Mouse (Mus musculus) lung, embryonic 16.5 days (tissue): ENCODE data around the gene Krtap9-3. TPM values are rescaled to one million over a fixed set of nuclear protein-coding genes. Genes with fewer than 3 reads are reported as not detected.

Experiments used
- ATAC-seq: fragments of 200-750 bp; cut with Nextera tagmentation; 2 replicates; pipeline ENCODE4 v1.8.0; 2017; ENCODE audit warnings: low read depth, mild to moderate bottlenecking, moderate library complexity
- H3K27ac ChIP-seq: fragments of 300-500 bp; sonication (generic); 2 replicates; pipeline ENCODE4 v1.5.1; 2014; ENCODE audit warnings: mild to moderate bottlenecking, control low read depth, low read length
- H3K27me3 ChIP-seq: fragments of 300-500 bp; sonication (generic); 2 replicates; pipeline ENCODE4 v1.6.1; 2014; ENCODE audit warnings: low read depth, low read length, mixed read lengths; ENCODE audit not compliant: control insufficient read depth, insufficient read depth
- H3K36me3 ChIP-seq: fragments of 300-500 bp; sonication (generic); 2 replicates; pipeline ENCODE4 v1.6.1; 2014; ENCODE audit warnings: low read length; ENCODE audit not compliant: control insufficient read depth, insufficient read depth
- H3K4me1 ChIP-seq: fragments of 300-500 bp; sonication (generic); replicated peaks from 2 replicates; pipeline ENCODE4 v1.6.1; 2014; ENCODE audit warnings: low read length, mixed read lengths; ENCODE audit not compliant: control insufficient read depth, insufficient read depth
- H3K4me2 ChIP-seq: fragments of 300-500 bp; sonication (generic); 2 replicates; pipeline ENCODE4 v1.6.1; 2014; ENCODE audit warnings: low read depth, low read length, control low read depth
- H3K4me3 ChIP-seq: fragments of 300-500 bp; sonication (generic); 2 replicates; pipeline ENCODE4 v1.5.1; 2014; ENCODE audit warnings: mild to moderate bottlenecking, low read length, control low read depth
- H3K9ac ChIP-seq: fragments of 300-500 bp; sonication (generic); 2 replicates; pipeline ENCODE4 v1.6.1; 2014; ENCODE audit warnings: low read length, control low read depth
- H3K9me3 ChIP-seq: fragments of 300-500 bp; sonication (generic); 2 replicates; pipeline ENCODE4 v1.6.1; 2016; ENCODE audit warnings: low read length; ENCODE audit not compliant: control insufficient read depth
- WGBS: fragments of 180-500 bp; shearing (Covaris S2); extraction: QIAGEN DNeasy Blood & Tissue Kit; methylation state at CpG from one replicate; pipeline ENCODE4 v1.1.7; 2014; 5-methylcytosine and 5-hydroxymethylcytosine counted together
- polyA plus RNA-seq: library from polyadenylated mRNA; unstranded; fragments of >200 nt; fragmentation: Nextera tagmentation; extraction: Ambion mirVana; gene quantifications from 2 replicates; pipeline ENCODE4 v1.2.1, GENCODE M21; 2015

Krtap9-3 gene
- polyA plus RNA-seq, 1 experiment from 2014 or later, result not detected

DNA sequence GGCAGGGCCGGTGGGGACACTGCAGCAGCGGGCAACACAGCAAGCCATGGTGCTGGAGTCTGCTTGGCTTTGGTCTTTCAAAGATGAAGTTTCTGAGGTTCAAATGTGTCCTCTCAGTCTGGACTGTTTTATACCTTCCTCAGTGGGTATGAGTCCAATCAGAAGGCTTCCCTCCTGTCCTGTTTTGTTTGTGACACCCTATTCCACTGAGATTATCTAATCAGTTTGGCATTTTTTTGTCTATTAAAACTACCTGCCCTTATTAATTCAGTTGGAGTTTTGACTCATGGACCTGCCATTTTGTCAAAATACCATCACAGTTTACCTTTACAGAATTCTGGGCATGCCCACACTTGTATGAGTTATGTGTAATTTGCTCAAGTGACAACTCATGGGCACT, 41.2 kb downstream of the Krtap9-3 start, which contains the start of gene Krtap3-2:
Krtap3-2 (minus strand) TSS at position 101 of the 400 bp plus-strand sequence.
- ATAC-seq, result no peak
- H3K4me1 ChIP-seq, result no peaks in the 10 kb centered on the region
- no peaks in the 10 kb centered on the region for H3K27me3 ChIP-seq
- WGBS, result 76% methylated on average over 2 of the region's 2 CpGs
- H3K36me3 ChIP-seq, result no peaks in the 10 kb centered on the region
- no peak within 1 kb of the TSS for H3K27ac ChIP-seq
- no peak within 1 kb of the TSS for H3K4me3 ChIP-seq
- H3K9me3 ChIP-seq, result no peaks in the 10 kb centered on the region
- no peak within 1 kb of the TSS for H3K9ac ChIP-seq
- no peak within 1 kb of the TSS for H3K4me2 ChIP-seq

DNA sequence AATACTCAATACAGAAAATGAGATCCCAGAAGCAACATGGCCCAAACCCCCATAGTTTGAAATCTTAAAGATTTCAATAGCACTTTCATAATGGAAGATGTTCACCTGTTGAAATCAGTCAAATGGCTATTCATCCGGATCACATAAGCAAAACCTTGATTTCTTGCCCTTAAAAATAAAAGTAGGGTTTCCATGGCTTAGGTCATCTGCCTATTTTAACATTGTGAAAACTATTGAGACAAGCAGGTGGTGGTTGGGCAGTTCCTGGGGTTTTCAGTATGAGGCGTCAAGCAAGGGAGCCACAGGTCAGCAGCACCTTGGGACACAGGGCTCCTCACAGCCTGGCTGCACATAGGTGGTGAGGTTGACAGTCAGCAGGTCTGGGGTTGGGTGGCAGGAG, 41.7 kb downstream of the Krtap9-3 start:
- Histone ChIP-seq H3K9ac (no peak overlapping the region), H3K9me3 (no peaks in the 10 kb centered on the region), H3K4me3 (no peak overlapping the region), H3K36me3 (no peaks in the 10 kb centered on the region), H3K27me3 (no peaks in the 10 kb centered on the region), H3K4me2 (no peak overlapping the region), H3K4me1 (no peaks in the 10 kb centered on the region), H3K27ac (no peak overlapping the region)
- ATAC-seq, result no peak
- WGBS, result 80% methylated on average over 2 of the region's 2 CpGs

DNA sequence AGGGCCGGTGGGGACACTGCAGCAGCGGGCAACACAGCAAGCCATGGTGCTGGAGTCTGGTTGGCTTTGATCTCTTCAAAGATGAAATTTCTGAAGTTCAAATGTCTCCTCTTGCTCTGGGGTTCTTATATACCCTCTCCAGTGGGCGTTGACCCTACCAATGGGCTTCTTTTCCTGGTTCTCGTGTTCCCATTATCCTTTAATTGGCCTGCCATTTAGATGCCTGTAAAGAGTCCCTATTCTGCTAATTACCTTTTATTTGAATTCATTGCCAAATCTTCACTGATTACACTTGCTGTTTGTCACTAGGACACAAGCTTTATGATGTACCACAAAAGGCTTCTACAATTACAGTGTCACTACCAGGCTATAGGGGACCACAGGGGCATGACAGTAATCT, 47.1 kb downstream of the Krtap9-3 start, which contains the start of gene Krtap3-3:
Krtap3-3 (minus strand) TSS at position 101 of the 400 bp plus-strand sequence.
- Histone ChIP-seq H3K9me3 (no peaks in the 10 kb centered on the region), H3K36me3 (no peaks in the 10 kb centered on the region), H3K4me1 (no peaks in the 10 kb centered on the region), H3K27ac (no peak within 1 kb of the TSS), H3K9ac (no peak within 1 kb of the TSS), H3K27me3 (no peaks in the 10 kb centered on the region), H3K4me2 (no peak within 1 kb of the TSS), H3K4me3 (no peak within 1 kb of the TSS)
- WGBS, result 68% methylated on average over 4 of the region's 4 CpGs
- ATAC-seq, result no peak

DNA sequence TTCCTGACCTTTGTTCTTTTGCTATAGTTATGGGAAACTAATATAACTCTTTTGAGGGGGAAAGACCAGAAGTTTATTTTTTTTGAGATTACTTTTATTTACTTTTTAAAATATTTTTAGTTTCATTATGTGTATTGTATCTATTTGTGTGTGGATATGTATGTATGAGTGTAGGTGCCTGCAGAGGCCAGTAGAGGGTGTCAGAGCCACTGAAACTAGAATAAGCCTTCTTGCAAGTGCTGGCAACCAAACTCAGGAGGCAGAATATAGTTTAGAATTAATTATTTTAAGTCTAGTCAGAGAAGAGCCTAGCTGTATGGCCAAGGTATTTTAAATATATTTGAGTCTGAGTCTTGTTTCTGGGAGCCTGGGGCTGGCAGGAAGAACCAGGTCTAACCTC, 50.0 kb downstream of the Krtap9-3 start:
- Histone ChIP-seq H3K4me3 (no peak overlapping the region), H3K4me1 (no peaks in the 10 kb centered on the region), H3K9ac (no peak overlapping the region), H3K27ac (no peak overlapping the region), H3K4me2 (no peak overlapping the region), H3K36me3 (no peaks in the 10 kb centered on the region), H3K27me3 (no peaks in the 10 kb centered on the region), H3K9me3 (no peaks in the 10 kb centered on the region)
- ATAC-seq, result no peak

Other genes starting within 250 kb of the Krtap9-3 start
- gene Krt27, start 247.0 kb downstream of the Krtap9-3 start, polyA plus RNA-seq, result not detected in 2 replicates
- gene Krt28, start 223.2 kb downstream of the Krtap9-3 start, polyA plus RNA-seq, result 0.13 and 0.21 TPM in 2 replicates
- 21.6 and 23.2 TPM in 2 replicates for gene Krt10, start 208.7 kb downstream of the Krtap9-3 start, polyA plus RNA-seq
- gene Krt12, start 175.8 kb downstream of the Krtap9-3 start, polyA plus RNA-seq, result not detected in 2 replicates
- gene Krt20, start 160.0 kb downstream of the Krtap9-3 start, polyA plus RNA-seq, result 0.30 and 0.96 TPM in 2 replicates
- 4.9 and 5.4 TPM in 2 replicates for gene Krt23, start 105.0 kb downstream of the Krtap9-3 start, polyA plus RNA-seq
- not detected in 2 replicates for gene Krt39, start 76.8 kb downstream of the Krtap9-3 start, polyA plus RNA-seq
- gene Krt40, start 54.9 kb downstream of the Krtap9-3 start, polyA plus RNA-seq, result not detected in 2 replicates
- not detected in 2 replicates for gene Krtap3-3, start 47.2 kb downstream of the Krtap9-3 start, polyA plus RNA-seq
- gene Krtap3-2, start 41.3 kb downstream of the Krtap9-3 start, polyA plus RNA-seq, result not detected in 2 replicates
- gene Gm11939, start 38.6 kb downstream of the Krtap9-3 start, polyA plus RNA-seq, result not detected in 2 replicates
- not detected in 2 replicates for gene Krtap3-1, start 31.5 kb downstream of the Krtap9-3 start, polyA plus RNA-seq
- not detected in 2 replicates for gene Krtap1-5, start 17.1 kb downstream of the Krtap9-3 start, polyA plus RNA-seq
- gene Krtap1-4, start 14.5 kb downstream of the Krtap9-3 start, polyA plus RNA-seq, result not detected in 2 replicates
- not detected in 2 replicates for gene Krtap1-3, start 6.8 kb downstream of the Krtap9-3 start, polyA plus RNA-seq
- not detected in 2 replicates for gene Gm11938, start 5.2 kb upstream of the Krtap9-3 start, polyA plus RNA-seq
- gene Gm11937, start 12.1 kb upstream of the Krtap9-3 start, polyA plus RNA-seq, result not detected in 2 replicates
- gene Krtap2-4, start 16.7 kb upstream of the Krtap9-3 start, polyA plus RNA-seq, result not detected in 2 replicates
- gene Gm11562, start 22.3 kb upstream of the Krtap9-3 start, polyA plus RNA-seq, result not detected in 2 replicates
- gene Krtap4-1, start 30.1 kb upstream of the Krtap9-3 start, polyA plus RNA-seq, result not detected in 2 replicates
- gene Krtap4-2, start 37.0 kb upstream of the Krtap9-3 start, polyA plus RNA-seq, result not detected in 2 replicates
- not detected in 2 replicates for gene Krtap4-7, start 46.0 kb upstream of the Krtap9-3 start, polyA plus RNA-seq
- gene Gm11555, start 52.1 kb upstream of the Krtap9-3 start, polyA plus RNA-seq, result not detected in 2 replicates
- gene Gm11563, start 60.9 kb upstream of the Krtap9-3 start, polyA plus RNA-seq, result not detected in 2 replicates
- not detected in 2 replicates for gene Krtap4-6, start 67.9 kb upstream of the Krtap9-3 start, polyA plus RNA-seq
- not detected in 2 replicates for gene Gm14190, start 92.6 kb upstream of the Krtap9-3 start, polyA plus RNA-seq
- gene Gm14180, start 136.2 kb upstream of the Krtap9-3 start, polyA plus RNA-seq, result not detected in 2 replicates
- gene Gm11595, start 174.8 kb upstream of the Krtap9-3 start, polyA plus RNA-seq, result not detected in 2 replicates
- not detected in 2 replicates for gene Krtap4-8, start 182.6 kb upstream of the Krtap9-3 start, polyA plus RNA-seq
- gene Krtap4-9, start 187.1 kb upstream of the Krtap9-3 start, polyA plus RNA-seq, result not detected in 2 replicates
- not detected in 2 replicates for gene Gm11596, start 195.4 kb upstream of the Krtap9-3 start, polyA plus RNA-seq
- gene Gm11569, start 200.8 kb upstream of the Krtap9-3 start, polyA plus RNA-seq, result not detected in 2 replicates
- gene Gm11554, start 206.3 kb upstream of the Krtap9-3 start, polyA plus RNA-seq, result not detected in 2 replicates
- not detected in 2 replicates for gene Krtap4-13, start 211.8 kb upstream of the Krtap9-3 start, polyA plus RNA-seq
- not detected in 2 replicates for gene Gm11564, start 217.6 kb upstream of the Krtap9-3 start, polyA plus RNA-seq
- gene 2300003K06Rik, start 240.0 kb upstream of the Krtap9-3 start, polyA plus RNA-seq, result not detected in 2 replicates